Mouse (Mus musculus): ENCODE results near the gene Wdr90.
"Not testable (repeated sequence)": the region's sequence is repeated elsewhere in the genome, so short reads cannot be mapped to it uniquely, and the experiment has no call there.

Wdr90 gene

DNA sequence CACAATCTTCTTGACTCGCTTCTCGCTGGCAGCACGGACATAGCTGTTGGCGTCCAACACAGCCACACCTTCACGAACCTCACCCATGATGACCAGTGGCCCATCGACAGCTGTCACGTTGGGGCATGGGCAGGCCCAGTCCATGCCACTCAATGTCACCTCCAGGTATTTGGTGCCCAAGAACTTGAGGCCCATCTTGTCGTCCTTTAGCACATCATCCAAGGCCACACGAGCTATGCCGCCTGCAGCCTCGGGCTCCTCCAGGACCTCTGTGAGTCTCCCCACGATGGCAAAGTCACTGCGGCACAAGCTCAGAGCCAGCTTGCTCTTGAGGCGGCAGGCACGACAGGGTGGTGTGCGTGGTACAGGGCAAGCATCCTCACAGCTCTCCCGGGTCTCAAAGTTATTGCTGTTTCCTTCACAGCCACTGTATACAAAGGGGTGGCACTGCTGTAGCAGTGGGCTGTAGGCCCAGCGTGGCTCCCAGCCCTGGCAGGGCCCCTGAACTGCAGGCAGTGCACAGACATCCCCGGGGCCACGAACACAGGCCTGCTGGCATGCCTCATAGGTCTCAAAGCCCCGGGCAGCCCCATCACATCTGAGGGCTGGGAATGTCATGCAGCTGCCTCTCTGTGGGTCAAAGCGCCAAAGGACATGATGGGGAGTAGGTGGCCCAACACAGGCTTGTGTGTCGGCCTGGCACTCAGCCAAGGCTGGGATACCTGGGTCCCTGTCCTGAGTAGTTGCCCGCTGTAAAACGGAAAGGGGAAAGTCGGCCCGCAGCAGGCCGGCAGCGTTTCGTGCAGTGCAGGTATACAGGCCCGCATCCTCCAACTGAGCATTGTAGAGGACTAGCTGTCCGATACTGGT lies 16.7 kb upstream of the Wdr90 start:
- DNase-seq (ENCODE audit: low spot score in 2 of 2) = no peak

DNA sequence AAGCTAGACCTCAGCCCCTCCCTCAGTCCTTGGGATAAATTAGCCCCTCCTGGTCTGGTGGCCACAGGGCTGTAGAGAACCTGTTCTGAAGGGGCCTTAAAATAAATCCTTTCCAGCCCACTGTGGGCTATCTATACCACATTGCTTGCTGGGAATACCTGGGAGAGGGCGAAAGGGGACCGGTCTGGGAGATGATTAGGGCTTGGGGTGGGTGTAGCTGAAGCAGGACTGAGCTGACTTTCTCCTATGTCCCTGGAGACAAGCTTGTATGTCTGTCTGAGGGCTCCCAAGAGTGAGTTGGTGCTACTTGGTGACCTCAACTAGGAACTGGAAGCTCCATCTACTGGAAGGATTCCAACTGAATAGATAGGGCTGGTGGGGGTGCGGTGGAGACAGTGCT lies 15.7 kb upstream of the Wdr90 start:
- DNase-seq (ENCODE audit: low spot score in 2 of 2) = no peak

GRCm38 (mm10) chr17:25876347-25876915 lies 15.1 kb upstream of the Wdr90 start:
- DNase-seq (ENCODE audit: low spot score in 2 of 2) = no peak

DNA sequence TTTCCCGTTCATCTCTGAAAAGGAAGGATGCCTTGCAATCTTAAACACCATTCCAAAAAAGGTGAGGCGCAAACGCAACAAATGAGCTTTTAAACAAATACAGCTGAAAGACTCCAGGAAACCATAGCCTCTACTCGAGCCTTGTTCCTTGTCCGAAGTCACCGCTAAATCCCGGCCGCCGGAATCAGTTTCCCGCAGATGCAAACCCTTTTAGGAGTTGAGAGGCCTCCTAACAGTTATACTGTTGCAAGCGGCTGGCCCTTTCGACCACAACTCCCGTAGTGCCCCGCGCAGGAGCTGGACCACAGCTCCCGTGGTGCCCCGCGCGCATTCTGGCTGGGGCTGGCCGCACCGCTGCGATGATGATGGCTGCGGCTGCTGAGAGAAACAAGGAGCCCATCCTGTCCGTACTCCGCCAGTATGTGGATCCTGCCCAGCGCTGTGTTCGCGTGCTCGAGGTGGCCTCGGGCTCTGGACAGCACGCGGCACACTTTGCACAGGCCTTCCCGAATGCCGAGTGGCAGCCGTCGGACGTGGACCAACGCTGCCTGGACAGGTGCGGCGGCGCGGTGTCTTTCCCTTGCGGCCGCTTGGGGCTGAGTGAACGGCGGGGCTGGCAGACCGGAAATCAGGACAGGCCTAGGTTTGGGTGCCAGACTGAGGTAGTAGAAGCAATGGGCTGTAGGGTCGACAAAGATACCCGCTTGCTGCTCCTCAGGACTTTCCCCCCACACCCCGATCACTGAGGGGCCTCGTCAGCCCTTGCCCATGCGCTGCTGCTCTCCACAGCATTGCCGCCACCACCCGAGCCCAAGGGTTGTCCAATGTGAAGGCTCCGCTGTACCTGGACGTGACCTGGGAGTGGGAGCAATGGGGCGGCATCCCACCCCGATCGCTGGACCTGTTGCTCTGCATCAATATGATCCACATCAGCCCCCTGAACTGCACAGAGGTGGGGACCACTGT lies 14.2 kb upstream of the Wdr90 start:
- peak; percentile 92 to 93 for DNase-seq (ENCODE audit: low spot score in 2 of 2)

DNA sequence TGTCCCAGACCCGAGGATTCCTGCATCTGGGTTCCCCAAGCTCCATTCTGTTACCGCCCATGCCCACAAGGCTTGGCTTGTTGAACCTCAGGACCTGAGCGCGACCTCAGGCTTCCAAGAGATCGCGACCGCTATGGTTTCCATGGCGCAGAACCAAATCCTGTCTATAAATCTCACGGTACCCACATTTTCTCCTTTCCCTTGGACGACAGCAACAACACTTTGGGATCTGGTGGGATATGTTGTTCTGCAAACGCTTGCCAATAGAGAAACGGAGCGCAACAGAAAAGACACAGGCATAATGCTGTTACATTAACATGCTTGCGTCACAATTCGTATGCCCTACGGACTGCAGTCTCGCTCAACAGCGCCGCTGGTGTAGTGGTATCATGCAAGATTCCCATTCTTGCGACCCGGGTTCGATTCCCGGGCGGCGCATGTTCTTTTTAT lies 13.4 kb upstream of the Wdr90 start, which contains the start of gene Mettl26:
Mettl26 (plus strand) TSS at position 354 of the 450 bp plus-strand sequence.
- DNase-seq (ENCODE audit: low spot score in 2 of 2) = peak; percentile 100

DNA sequence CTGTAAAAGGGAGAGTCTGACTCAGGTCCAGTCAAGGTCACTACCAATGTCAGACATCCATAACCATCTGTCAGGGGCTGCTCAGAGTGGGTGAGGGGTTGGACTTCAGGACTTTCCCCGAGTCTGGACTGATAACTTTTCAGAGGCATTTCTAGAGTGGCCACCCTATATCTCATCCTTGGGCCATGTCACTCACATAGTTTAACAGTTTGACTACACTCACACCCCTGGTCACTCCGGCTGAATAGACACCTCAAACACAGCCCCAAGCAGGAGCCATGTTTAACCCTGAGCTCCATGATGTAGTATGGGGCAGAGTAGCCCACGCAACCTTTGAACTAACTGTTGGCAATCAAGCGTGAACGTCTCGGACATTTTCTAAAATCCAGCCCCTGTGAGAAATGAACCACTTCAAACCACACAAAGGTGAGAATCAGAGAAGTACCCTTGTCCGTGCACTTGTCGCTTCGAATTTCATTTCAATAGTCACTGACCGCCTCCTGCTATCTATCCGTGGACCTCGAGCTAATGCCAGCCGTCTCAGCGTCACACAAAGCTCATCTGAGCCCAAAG lies 12.9 kb upstream of the Wdr90 start:
- no peak for DNase-seq (ENCODE audit: low spot score in 2 of 2)

DNA sequence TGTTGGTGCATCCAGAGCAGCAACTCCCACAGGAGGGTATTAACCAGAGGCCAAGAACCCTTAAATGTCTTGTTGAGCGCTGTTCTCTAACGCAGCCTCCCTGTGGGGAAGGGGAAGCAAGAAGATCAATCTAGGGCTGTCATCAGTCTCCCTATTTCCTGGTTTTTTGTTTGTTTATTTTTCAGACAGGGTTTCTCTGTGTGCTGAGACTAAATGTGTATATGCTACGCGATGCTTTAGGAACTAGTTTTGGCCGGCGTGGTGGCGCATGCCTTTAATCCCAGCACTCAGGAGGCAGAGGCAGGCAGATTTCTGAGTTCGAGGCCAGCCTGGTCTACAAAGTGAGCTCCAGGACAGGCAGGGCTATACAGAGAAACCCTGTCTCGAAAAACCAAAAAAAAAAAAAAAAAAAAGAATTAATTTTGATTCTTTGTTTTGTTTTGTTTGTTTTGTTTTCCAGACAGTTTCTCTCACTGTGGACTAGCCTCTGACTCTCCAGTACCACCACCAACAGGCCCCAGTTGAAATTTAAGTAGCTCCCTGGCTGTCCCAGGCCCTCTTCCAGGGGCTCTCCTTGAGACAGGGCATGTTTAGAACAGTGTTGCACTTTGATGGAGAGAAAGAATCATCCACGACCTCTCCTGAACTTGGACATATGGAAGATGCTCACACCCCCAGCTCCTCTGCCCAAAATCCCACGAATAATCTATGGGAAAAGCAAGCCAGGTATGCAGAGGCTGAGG lies 12.3 kb upstream of the Wdr90 start:
- no peak for DNase-seq (ENCODE audit: low spot score in 2 of 2)

DNA sequence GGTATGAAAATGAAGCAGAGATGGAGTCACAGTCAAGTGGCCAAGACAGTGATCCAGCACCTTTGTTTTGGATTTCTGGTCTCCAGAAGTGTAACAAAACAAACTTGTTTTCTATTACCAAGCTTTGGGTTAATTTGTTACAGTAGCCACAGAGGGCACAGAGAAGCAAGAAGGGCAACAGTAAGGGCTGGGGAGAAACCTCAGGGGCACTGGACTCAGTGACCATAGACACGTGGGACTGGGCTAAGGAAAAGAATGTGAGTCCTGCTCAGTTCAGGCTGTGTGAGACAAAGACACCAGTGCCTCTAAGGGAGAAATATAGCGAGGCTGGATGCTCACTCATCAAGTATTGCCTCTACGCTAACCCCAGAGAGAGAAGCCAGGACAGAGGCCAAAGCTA lies 11.4 kb upstream of the Wdr90 start:
- no peak for DNase-seq (ENCODE audit: low spot score in 2 of 2)

GRCm38 (mm10) chr17:25871566-25871965 lies 10.3 kb upstream of the Wdr90 start:
- not testable (repeated sequence) for DNase-seq (ENCODE audit: low spot score in 2 of 2)

DNA sequence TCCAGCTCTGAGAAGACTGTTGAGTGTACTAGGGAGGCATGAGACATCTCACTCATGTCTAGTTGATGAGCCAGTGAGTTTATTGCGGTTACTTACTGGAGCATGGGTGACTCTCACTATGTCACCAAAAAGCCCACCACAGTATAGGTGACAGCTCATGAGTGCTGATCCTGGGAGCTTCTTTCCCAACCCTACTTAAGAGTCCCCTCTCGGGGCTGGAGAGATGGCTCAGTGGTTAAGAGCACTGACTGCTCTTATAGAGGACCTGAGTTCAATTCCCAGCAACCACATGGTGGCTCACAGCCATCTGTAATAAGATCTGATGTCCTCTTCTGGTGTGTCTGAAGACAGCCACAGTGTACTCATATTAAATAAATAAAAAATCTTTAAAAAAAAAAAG lies 8.7 kb upstream of the Wdr90 start:
- DNase-seq (ENCODE audit: low spot score in 2 of 2) = no peak

DNA sequence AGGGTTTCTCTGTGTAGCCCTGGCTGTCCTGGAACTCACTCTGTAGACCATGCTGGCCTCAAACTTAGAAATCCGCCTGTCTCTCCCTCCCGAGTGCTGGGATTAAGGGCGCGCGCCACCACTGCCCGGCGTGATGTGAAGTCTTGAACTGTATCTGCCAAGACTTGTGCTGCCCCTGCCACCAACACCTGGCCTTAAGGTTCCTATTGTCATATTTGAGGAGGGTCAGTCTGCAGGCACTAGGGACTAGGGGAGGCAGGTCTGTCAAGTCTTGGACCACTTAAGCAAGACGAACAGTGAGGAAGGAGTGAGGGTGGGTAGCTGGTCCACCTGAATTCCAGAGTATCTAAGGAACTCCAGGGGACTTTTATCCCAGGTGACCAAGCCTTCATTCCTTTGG lies 8.2 kb upstream of the Wdr90 start:
- DNase-seq (ENCODE audit: low spot score in 2 of 2) = no peak

GRCm38 (mm10) chr17:25868601-25869191 lies 7.4 kb upstream of the Wdr90 start, which contains the start of gene Mcrip2:
Gene Mcrip2 (minus strand): TSS chr17:25868764.
- DNase-seq (ENCODE audit: low spot score in 2 of 2) = peak; percentile 76 to 82

GRCm38 (mm10) chr17:25867836-25868600 lies 6.7 kb upstream of the Wdr90 start:
- DNase-seq (ENCODE audit: low spot score in 2 of 2) = no peak

DNA sequence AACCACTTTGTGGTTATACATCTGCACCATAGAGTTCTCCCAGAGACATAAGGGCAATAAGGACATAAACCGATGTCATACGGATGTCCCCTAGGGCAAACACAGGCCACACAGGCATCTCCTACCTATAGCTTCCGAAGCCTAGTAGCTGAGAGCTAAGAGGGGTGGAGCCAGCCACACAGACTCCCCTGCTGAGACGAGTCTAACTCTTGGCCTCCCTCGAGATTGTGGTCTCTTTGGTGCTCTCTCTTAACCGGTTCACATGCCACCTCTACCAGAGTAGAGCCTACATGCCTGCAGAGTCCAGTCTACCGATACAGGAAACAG lies 6.2 kb upstream of the Wdr90 start:
- no peak for DNase-seq (ENCODE audit: low spot score in 2 of 2)

- no peak for DNase-seq (ENCODE audit: low spot score in 2 of 2)
Observed at GRCm38 (mm10) chr17:25866172-25866571, 4.9 kb upstream of the Wdr90 start.

- DNase-seq (ENCODE audit: low spot score in 2 of 2) = no peak
Observed at GRCm38 (mm10) chr17:25865288-25865687, 4.0 kb upstream of the Wdr90 start.

GRCm38 (mm10) chr17:25864311-25864710 lies 3.0 kb upstream of the Wdr90 start:
- no peak for DNase-seq (ENCODE audit: low spot score in 2 of 2)

DNA sequence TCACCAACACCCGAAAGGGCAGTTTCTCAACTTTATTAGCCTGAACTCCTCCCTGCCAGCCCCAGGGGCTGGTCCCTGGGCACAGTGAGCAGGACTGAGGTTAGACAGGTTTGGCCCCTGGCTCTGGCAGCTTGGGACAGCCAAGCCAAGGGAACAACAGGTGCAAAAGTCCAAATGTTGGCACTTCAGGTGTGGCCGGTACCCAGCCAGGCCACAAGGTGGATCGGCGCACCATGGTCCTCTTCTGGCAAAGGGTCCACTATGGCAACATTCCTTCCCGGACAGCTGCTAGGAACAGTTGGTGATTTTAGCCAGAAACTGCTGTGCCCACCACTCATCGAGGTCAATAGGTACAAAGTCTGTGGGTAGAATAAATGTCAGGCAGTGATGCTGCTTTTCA lies 2.4 kb upstream of the Wdr90 start:
- no peak for DNase-seq (ENCODE audit: low spot score in 2 of 2)

- no peak for DNase-seq (ENCODE audit: low spot score in 2 of 2)
Observed at GRCm38 (mm10) chr17:25861704-25862612, 657 bp upstream of the Wdr90 start.

Data from right cerebral cortex, adult 2 months (tissue).